Mouse (Mus musculus) megakaryocyte, embryonic 14.5 days (primary cell): ENCODE data around the gene Nrip1. TPM values are rescaled to one million over a fixed set of nuclear protein-coding genes. Genes with fewer than 3 reads are reported as not detected.

Source experiments
- H3K27me3 ChIP-seq: replicated peaks from 2 replicates; pipeline ENCODE3; 2012; ENCODE audit warnings: inconsistent platforms
- H3K36me3 ChIP-seq: replicated peaks from 2 replicates; pipeline ENCODE3; 2012; ENCODE audit warnings: low read length, inconsistent platforms, mixed read lengths
- H3K4me1 ChIP-seq: 2 replicates; pipeline ENCODE4 v1.6.1; 2012; ENCODE audit warnings: inconsistent platforms
- H3K4me3 ChIP-seq: replicated peaks from 2 replicates; pipeline ENCODE3; 2012; ENCODE audit warnings: moderate library complexity, mild to moderate bottlenecking, inconsistent platforms
- H3K9me3 ChIP-seq: 2 replicates; pipeline ENCODE4 v1.6.1; 2012; ENCODE audit warnings: inconsistent platforms
- FLI1 ChIP-seq: IDR thresholded peaks from 2 replicates; pipeline ENCODE4 v1.6.1; 2012; ENCODE audit warnings: low read length, inconsistent platforms, mixed read lengths
- GATA1 ChIP-seq: IDR thresholded peaks from 3 replicates; pipeline ENCODE4 v1.6.1; 2012; ENCODE audit warnings: mixed read lengths, low read length, inconsistent platforms, borderline replicate concordance
- polyA plus RNA-seq: library from polyadenylated mRNA; stranded (reverse); fragments of >175 nt; gene quantifications from 2 replicates; pipeline ENCODE4 v1.2.3, GENCODE M21; 2012; ENCODE audit warnings: low replicate concordance; ENCODE audit not compliant: insufficient read depth

Nrip1 gene
- polyA plus RNA-seq, 1 experiment: 3.0 TPM

GRCm38 (mm10) chr16:76350922-76351321 is 22.7 kb downstream of the Nrip1 start:
- Histone ChIP-seq H3K4me1 (peaks cover 49% of the 10 kb centered on the region), H3K36me3 (peaks cover 73% of the 10 kb centered on the region)
- no peak for TF ChIP-seq FLI1
- no peak for TF ChIP-seq GATA1

GRCm38 (mm10) chr16:76349053-76349452 is 24.6 kb downstream of the Nrip1 start:
- peaks cover 43% of the 10 kb centered on the region for H3K4me1 ChIP-seq
- no peak for TF ChIP-seq FLI1
- no peak for TF ChIP-seq GATA1
- no peak overlapping the region for H3K4me3 ChIP-seq
- no peaks in the 10 kb centered on the region for H3K27me3 ChIP-seq
- peaks cover 88% of the 10 kb centered on the region for H3K36me3 ChIP-seq
- H3K9me3 ChIP-seq: peaks cover 16% of the 10 kb centered on the region

More at GRCm38 (mm10) chr16:76350922-76351321, 22.7 kb downstream of the Nrip1 start:
- Histone ChIP-seq H3K9me3 (peaks cover 2% of the 10 kb centered on the region; the same call in 1 of the 2 replicates), H3K27me3 (no peaks in the 10 kb centered on the region), H3K4me3 (no peak overlapping the region)

- no peak for TF ChIP-seq FLI1
- no peak for TF ChIP-seq GATA1
- no peak overlapping the region for H3K4me3 ChIP-seq
- peaks cover 94% of the 10 kb centered on the region for H3K36me3 ChIP-seq
- H3K9me3 ChIP-seq: peaks cover 23% of the 10 kb centered on the region
- H3K4me1 ChIP-seq: peaks cover 48% of the 10 kb centered on the region
- H3K27me3 ChIP-seq: no peaks in the 10 kb centered on the region
Observed at GRCm38 (mm10) chr16:76347719-76348421, 25.8 kb downstream of the Nrip1 start.

- no peak for TF ChIP-seq GATA1
- no peak for TF ChIP-seq FLI1
- Histone ChIP-seq H3K36me3 (peaks cover 94% of the 10 kb centered on the region), H3K4me1 (peaks cover 58% of the 10 kb centered on the region), H3K4me3 (no peak overlapping the region), H3K27me3 (no peaks in the 10 kb centered on the region), H3K9me3 (peaks cover 26% of the 10 kb centered on the region)
Observed at GRCm38 (mm10) chr16:76346371-76346770, 27.3 kb downstream of the Nrip1 start.

GRCm38 (mm10) chr16:76344761-76345368 is 28.8 kb downstream of the Nrip1 start:
- H3K36me3 ChIP-seq: peaks cover 95% of the 10 kb centered on the region
- H3K9me3 ChIP-seq: peaks cover 26% of the 10 kb centered on the region
- peaks cover 70% of the 10 kb centered on the region for H3K4me1 ChIP-seq

GRCm38 (mm10) chr16:76344030-76344429 is 29.6 kb downstream of the Nrip1 start:
- peaks cover 95% of the 10 kb centered on the region for H3K36me3 ChIP-seq
- no peak for TF ChIP-seq FLI1
- no peak for TF ChIP-seq GATA1
- H3K4me3 ChIP-seq: no peak overlapping the region
- H3K27me3 ChIP-seq: no peaks in the 10 kb centered on the region
- peaks cover 70% of the 10 kb centered on the region for H3K4me1 ChIP-seq
- H3K9me3 ChIP-seq: peaks cover 30% of the 10 kb centered on the region

More at GRCm38 (mm10) chr16:76344761-76345368, 28.8 kb downstream of the Nrip1 start:
- Histone ChIP-seq H3K27me3 (no peaks in the 10 kb centered on the region), H3K4me3 (no peak overlapping the region)
- TF ChIP-seq FLI1: no peak
- TF ChIP-seq GATA1: no peak

GRCm38 (mm10) chr16:76341636-76342035 is 32.0 kb downstream of the Nrip1 start:
- peak overlapping the region; percentile 72 for H3K4me3 ChIP-seq
- peaks cover 99% of the 10 kb centered on the region for H3K36me3 ChIP-seq
- no peak for TF ChIP-seq GATA1
- TF ChIP-seq FLI1: no peak
- peaks cover 39% of the 10 kb centered on the region for H3K9me3 ChIP-seq
- peaks cover 66% of the 10 kb centered on the region for H3K4me1 ChIP-seq
- H3K27me3 ChIP-seq: no peaks in the 10 kb centered on the region

GRCm38 (mm10) chr16:76339256-76339655 is 34.4 kb downstream of the Nrip1 start:
- Histone ChIP-seq H3K36me3 (peaks cover 95% of the 10 kb centered on the region), H3K4me1 (peaks cover 64% of the 10 kb centered on the region), H3K9me3 (peaks cover 29% of the 10 kb centered on the region), H3K4me3 (no peak overlapping the region), H3K27me3 (no peaks in the 10 kb centered on the region)
- no peak for TF ChIP-seq FLI1
- no peak for TF ChIP-seq GATA1

- H3K9me3 ChIP-seq: peaks cover 16% of the 10 kb centered on the region; the same call in 1 of the 2 replicates
- H3K36me3 ChIP-seq: peaks cover 90% of the 10 kb centered on the region
- H3K4me1 ChIP-seq: peaks cover 57% of the 10 kb centered on the region
Observed at GRCm38 (mm10) chr16:76337351-76337750, 36.3 kb downstream of the Nrip1 start.

GRCm38 (mm10) chr16:76336932-76337331 is 36.7 kb downstream of the Nrip1 start:
- TF ChIP-seq FLI1 (no peak), GATA1 (no peak)
- Histone ChIP-seq H3K9me3 (peaks cover 16% of the 10 kb centered on the region; the same call in 1 of the 2 replicates), H3K27me3 (no peaks in the 10 kb centered on the region), H3K4me3 (no peak overlapping the region), H3K4me1 (peaks cover 53% of the 10 kb centered on the region), H3K36me3 (peaks cover 89% of the 10 kb centered on the region)

More at GRCm38 (mm10) chr16:76337351-76337750, 36.3 kb downstream of the Nrip1 start:
- no peaks in the 10 kb centered on the region for H3K27me3 ChIP-seq
- TF ChIP-seq GATA1: no peak
- TF ChIP-seq FLI1: no peak
- no peak overlapping the region for H3K4me3 ChIP-seq
